Mouse (Mus musculus): ENCODE measurements around the gene Focad.

Gene Focad

GRCm38 (mm10) chr4:88209351-88209814, 115.0 kb downstream of the Focad start:
- DNase-seq (ENCODE audit: low read depth, low spot score) = peak; percentile 85

GRCm38 (mm10) chr4:88210602-88211001, 116.2 kb downstream of the Focad start:
- no peak for DNase-seq (ENCODE audit: low read depth, low spot score)

- peak; percentile 88 for DNase-seq (ENCODE audit: low read depth, low spot score)
Observed at GRCm38 (mm10) chr4:88211200-88211885, 116.9 kb downstream of the Focad start.

GRCm38 (mm10) chr4:88213895-88214294, 119.5 kb downstream of the Focad start:
- peak; percentile 51 for DNase-seq (ENCODE audit: low read depth, low spot score)

GRCm38 (mm10) chr4:88218286-88218685, 123.9 kb downstream of the Focad start:
- DNase-seq (ENCODE audit: low read depth, low spot score) = no peak

- no peak for DNase-seq (ENCODE audit: low read depth, low spot score)
Observed at GRCm38 (mm10) chr4:88218797-88219196, 124.4 kb downstream of the Focad start.

GRCm38 (mm10) chr4:88231375-88231774, 136.9 kb downstream of the Focad start:
- DNase-seq (ENCODE audit: low read depth, low spot score) = no peak

GRCm38 (mm10) chr4:88235941-88236340, 141.5 kb downstream of the Focad start:
- no peak for DNase-seq (ENCODE audit: low read depth, low spot score)

GRCm38 (mm10) chr4:88236926-88237756, 142.7 kb downstream of the Focad start:
- no peak for DNase-seq (ENCODE audit: low read depth, low spot score)

- peak; percentile 38 for DNase-seq (ENCODE audit: low read depth, low spot score)
Observed at GRCm38 (mm10) chr4:88238351-88238750, 143.9 kb downstream of the Focad start.

- peak; percentile 37 for DNase-seq (ENCODE audit: low read depth, low spot score)
Observed at GRCm38 (mm10) chr4:88243834-88244233, 149.4 kb downstream of the Focad start.

GRCm38 (mm10) chr4:88245494-88245893, 151.1 kb downstream of the Focad start:
- no peak for DNase-seq (ENCODE audit: low read depth, low spot score)

GRCm38 (mm10) chr4:88261349-88261748, 166.9 kb downstream of the Focad start:
- no peak for DNase-seq (ENCODE audit: low read depth, low spot score)

GRCm38 (mm10) chr4:88264536-88264935, 170.1 kb downstream of the Focad start:
- peak; percentile 64 for DNase-seq (ENCODE audit: low read depth, low spot score)

GRCm38 (mm10) chr4:88270408-88271067, 176.1 kb downstream of the Focad start:
- peak; percentile 78 for DNase-seq (ENCODE audit: low read depth, low spot score)

- no peak for DNase-seq (ENCODE audit: low read depth, low spot score)
Observed at GRCm38 (mm10) chr4:88275571-88276041, 181.2 kb downstream of the Focad start.

- no peak for DNase-seq (ENCODE audit: low read depth, low spot score)
Observed at GRCm38 (mm10) chr4:88276058-88276734, 181.8 kb downstream of the Focad start.

GRCm38 (mm10) chr4:88278524-88278923, 184.1 kb downstream of the Focad start:
- DNase-seq (ENCODE audit: low read depth, low spot score) = no peak

GRCm38 (mm10) chr4:88280536-88280935, 186.1 kb downstream of the Focad start:
- DNase-seq (ENCODE audit: low read depth, low spot score) = no peak

GRCm38 (mm10) chr4:88295537-88295936, 201.1 kb downstream of the Focad start:
- DNase-seq (ENCODE audit: low read depth, low spot score) = peak; percentile 23

- no peak for DNase-seq (ENCODE audit: low read depth, low spot score)
Observed at GRCm38 (mm10) chr4:88299551-88299950, 205.1 kb downstream of the Focad start.

All from brain, adult 2 months (tissue).